Mouse (Mus musculus): ENCODE measurements around the gene Prl8a1. TPM values are rescaled to one million over a fixed set of nuclear protein-coding genes. Genes with fewer than 3 reads are reported as not detected.

The Prl8a1 gene
- not detected in 2 replicates for polyA plus RNA-seq (2016; fragmentation: Nextera tagmentation; extraction: Ambion mirVana)

DNA sequence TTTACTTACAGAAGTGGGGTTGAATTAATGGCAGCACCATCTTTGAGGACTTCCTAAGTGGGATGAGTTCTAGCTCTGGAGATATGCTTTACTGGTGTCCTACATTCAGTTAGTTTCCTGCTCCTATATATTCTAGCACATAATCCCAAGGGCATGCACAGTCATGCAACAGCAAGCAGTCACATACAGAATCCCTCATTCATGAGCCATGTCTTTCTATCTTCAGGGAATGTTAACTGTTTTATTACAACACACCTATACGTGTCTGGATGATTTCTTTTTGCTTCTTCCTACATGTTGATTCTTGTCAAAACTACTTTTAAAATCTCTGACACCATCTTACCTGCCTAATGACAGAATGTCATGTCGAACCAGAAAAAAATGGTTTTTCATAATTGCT, at the start of gene Prl8a1:
Prl8a1 (minus strand) TSS at position 101 of the 400 bp plus-strand sequence.
- WGBS = 89% methylated on average over 2 of the region's 2 CpGs
- H3K4me1 ChIP-seq = no peaks in the 10 kb centered on the region
- no peak within 1 kb of the TSS for H3K9ac ChIP-seq
- H3K27me3 ChIP-seq (replicated peaks) = no peaks in the 10 kb centered on the region
- H3K27ac ChIP-seq = no peak within 1 kb of the TSS
- H3K9me3 ChIP-seq = no peaks in the 10 kb centered on the region
- H3K36me3 ChIP-seq = no peaks in the 10 kb centered on the region
- no peak within 1 kb of the TSS for H3K4me2 ChIP-seq (replicated peaks)
- no peak for ATAC-seq (ENCODE audit: low FRiP score, low read depth)
- H3K4me3 ChIP-seq = no peak within 1 kb of the TSS

DNA sequence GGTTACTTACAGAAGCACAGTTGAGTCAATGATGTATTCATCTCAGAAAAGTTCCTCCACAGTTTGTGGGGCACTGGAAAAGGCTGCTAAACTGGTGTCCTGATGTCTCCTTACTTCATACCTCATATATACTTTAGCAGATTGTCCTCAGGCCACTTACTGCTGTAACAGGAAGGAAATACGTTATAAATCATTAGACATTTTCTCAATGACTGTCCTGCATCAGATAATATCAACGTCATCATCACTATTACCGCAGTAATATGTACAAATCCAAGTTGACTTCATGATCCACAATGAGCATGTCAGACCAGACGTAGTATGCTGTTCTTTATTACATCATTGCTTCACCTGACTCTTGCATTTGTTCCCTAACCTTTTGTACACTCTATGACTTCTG, 28.5 kb upstream of the Prl8a1 start, which contains the start of gene Prl7b1:
Prl7b1 (minus strand) TSS at position 101 of the 400 bp plus-strand sequence.
- WGBS = 81% methylated on average over 4 of the region's 4 CpGs
- H3K4me2 ChIP-seq (replicated peaks) = no peak within 1 kb of the TSS
- H3K4me1 ChIP-seq = no peaks in the 10 kb centered on the region
- H3K4me3 ChIP-seq = no peak within 1 kb of the TSS
- H3K9me3 ChIP-seq = no peaks in the 10 kb centered on the region
- no peak for ATAC-seq (ENCODE audit: low FRiP score, low read depth)
- H3K36me3 ChIP-seq = no peaks in the 10 kb centered on the region
- H3K27me3 ChIP-seq (replicated peaks) = no peaks in the 10 kb centered on the region
- H3K9ac ChIP-seq = no peak within 1 kb of the TSS
- no peak within 1 kb of the TSS for H3K27ac ChIP-seq

DNA sequence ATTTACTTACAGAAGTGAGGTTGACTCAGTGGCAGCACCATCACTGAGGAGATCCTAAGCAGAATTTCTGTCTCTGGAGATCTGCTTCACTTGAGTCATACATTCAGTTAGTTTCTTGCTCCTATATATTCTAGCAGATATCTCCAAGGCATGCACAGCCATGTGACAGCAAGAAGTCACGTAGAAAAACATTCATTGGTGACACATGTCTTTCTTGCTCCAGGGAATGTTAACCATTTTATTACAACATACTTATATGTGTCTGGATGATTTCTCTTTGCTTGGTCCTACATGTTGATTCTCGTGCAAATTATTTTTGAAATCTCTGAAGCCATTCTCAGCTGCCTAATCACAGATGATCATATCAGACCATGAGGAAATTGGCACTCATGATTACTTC, 17.5 kb downstream of the Prl8a1 start, which contains the start of gene Prl8a9:
Prl8a9 (minus strand) TSS at position 101 of the 400 bp plus-strand sequence.
- Histone ChIP-seq H3K9me3 (no peaks in the 10 kb centered on the region), H3K4me1 (no peaks in the 10 kb centered on the region)
- 82% methylated on average over 2 of the region's 2 CpGs for WGBS

DNA sequence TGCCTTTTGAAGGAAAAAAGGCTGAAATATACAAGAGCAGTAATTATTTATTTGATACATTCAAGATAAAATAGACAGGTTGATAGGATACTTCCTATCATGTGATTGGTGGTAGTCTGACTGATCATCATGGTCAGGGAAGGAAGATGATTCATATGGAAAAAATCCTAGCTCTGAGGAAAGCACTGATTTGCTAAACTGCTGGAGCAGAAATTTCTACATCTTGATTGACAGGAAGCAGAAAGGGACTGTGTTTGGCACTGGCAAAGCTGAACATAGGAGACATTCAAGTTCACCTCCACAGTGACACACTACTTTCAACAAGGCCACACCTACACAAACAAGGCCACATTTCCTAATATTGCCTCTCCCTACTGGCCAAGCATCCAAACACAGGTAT, 28.6 kb downstream of the Prl8a1 start:
- no peaks in the 10 kb centered on the region for H3K4me1 ChIP-seq
- H3K9me3 ChIP-seq = no peaks in the 10 kb centered on the region
- H3K36me3 ChIP-seq = no peaks in the 10 kb centered on the region
- H3K27ac ChIP-seq = no peak overlapping the region
- H3K9ac ChIP-seq = no peak overlapping the region
- no peak for ATAC-seq (ENCODE audit: low FRiP score, low read depth)
- H3K27me3 ChIP-seq (replicated peaks) = no peaks in the 10 kb centered on the region
- no peak overlapping the region for H3K4me3 ChIP-seq
- no peak overlapping the region for H3K4me2 ChIP-seq (replicated peaks)

More for the DNA sequence above, 17.5 kb downstream of the Prl8a1 start, which contains the start of gene Prl8a9:
- Histone ChIP-seq H3K27ac (no peak within 1 kb of the TSS), H3K4me3 (no peak within 1 kb of the TSS), H3K27me3 (replicated peaks) (no peaks in the 10 kb centered on the region), H3K9ac (no peak within 1 kb of the TSS), H3K4me2 (replicated peaks) (no peak within 1 kb of the TSS), H3K36me3 (no peaks in the 10 kb centered on the region)
- no peak for ATAC-seq (ENCODE audit: low FRiP score, low read depth)

Other genes with a start within 250 kb of the Prl8a1 start
- not detected in 2 replicates for gene Prl8a2, start 236.5 kb downstream of the Prl8a1 start, polyA plus RNA-seq (2016; fragmentation: Nextera tagmentation; extraction: Ambion mirVana)
- not detected in 2 replicates for gene Prl2b1, start 191.3 kb downstream of the Prl8a1 start, polyA plus RNA-seq (2016; fragmentation: Nextera tagmentation; extraction: Ambion mirVana)
- gene Prl8a6, start 143.5 kb downstream of the Prl8a1 start, polyA plus RNA-seq (2016; fragmentation: Nextera tagmentation; extraction: Ambion mirVana) = not detected in 2 replicates
- not detected in 2 replicates for gene Prl8a8, start 69.0 kb downstream of the Prl8a1 start, polyA plus RNA-seq (2016; fragmentation: Nextera tagmentation; extraction: Ambion mirVana)
- gene Prl8a9, start 17.6 kb downstream of the Prl8a1 start, polyA plus RNA-seq (2016; fragmentation: Nextera tagmentation; extraction: Ambion mirVana) = not detected in 2 replicates
- gene Prl7b1, start 28.4 kb upstream of the Prl8a1 start, polyA plus RNA-seq (2016; fragmentation: Nextera tagmentation; extraction: Ambion mirVana) = not detected in 2 replicates
- gene Prl7a1, start 60.3 kb upstream of the Prl8a1 start, polyA plus RNA-seq (2016; fragmentation: Nextera tagmentation; extraction: Ambion mirVana) = not detected in 2 replicates
- not detected in 2 replicates for gene Prl7a2, start 85.9 kb upstream of the Prl8a1 start, polyA plus RNA-seq (2016; fragmentation: Nextera tagmentation; extraction: Ambion mirVana)
- not detected in 2 replicates for gene Prl7d1, start 134.6 kb upstream of the Prl8a1 start, polyA plus RNA-seq (2016; fragmentation: Nextera tagmentation; extraction: Ambion mirVana)
- not detected in 2 replicates for gene Prl7c1, start 198.6 kb upstream of the Prl8a1 start, polyA plus RNA-seq (2016; fragmentation: Nextera tagmentation; extraction: Ambion mirVana)
- gene Prl2a1, start 219.5 kb upstream of the Prl8a1 start, polyA plus RNA-seq (2016; fragmentation: Nextera tagmentation; extraction: Ambion mirVana) = not detected in 2 replicates

Data from neural tube, embryonic 12.5 days (tissue).